Mouse (Mus musculus) gastrocnemius, postnatal 25 days (tissue): Measurements from ENCODE around the gene Cd3eap. TPM values are rescaled to one million over a fixed set of nuclear protein-coding genes. Genes with fewer than 3 reads are reported as not detected.

Experiments
- DNase-seq: peaks from one replicate; pipeline ENCODE4 v3.0.0; 2022
- long read RNA-seq, 2 experiments: library from polyadenylated mRNA; stranded (forward); transcript quantifications; one replicate each; pipeline ENCODE4 v2.0.0; 2021
- total RNA-seq, 2 experiments: library from RNA; stranded (reverse); gene quantifications; 1 replicate in 1 of 2; 2 replicates in 1 of 2; pipeline ENCODE4 v1.2.3; 2021

Cd3eap gene
- total RNA-seq = 10 to 100 TPM in 1 of 2 experiments, 1 to 10 TPM in 1; 8.5 to 10.1 TPM
- long read RNA-seq, experiment 1, transcript Cd3eap-201 (3 exons, 2,239 nt) = major isoform, 10 of 37 reads
- long read RNA-seq, experiment 1, partial matches to known transcripts = 2 of 37 reads
- long read RNA-seq, experiment 1, other reads (novel, unspliced or antisense) = 25 of 37 reads
- long read RNA-seq, experiment 2, transcript Cd3eap-201 (3 exons, 2,239 nt) = major isoform, 9 of 38 reads
- long read RNA-seq, experiment 2, partial matches to known transcripts = 3 of 38 reads
- long read RNA-seq, experiment 2, other reads (novel, unspliced or antisense) = 26 of 38 reads

DNA sequence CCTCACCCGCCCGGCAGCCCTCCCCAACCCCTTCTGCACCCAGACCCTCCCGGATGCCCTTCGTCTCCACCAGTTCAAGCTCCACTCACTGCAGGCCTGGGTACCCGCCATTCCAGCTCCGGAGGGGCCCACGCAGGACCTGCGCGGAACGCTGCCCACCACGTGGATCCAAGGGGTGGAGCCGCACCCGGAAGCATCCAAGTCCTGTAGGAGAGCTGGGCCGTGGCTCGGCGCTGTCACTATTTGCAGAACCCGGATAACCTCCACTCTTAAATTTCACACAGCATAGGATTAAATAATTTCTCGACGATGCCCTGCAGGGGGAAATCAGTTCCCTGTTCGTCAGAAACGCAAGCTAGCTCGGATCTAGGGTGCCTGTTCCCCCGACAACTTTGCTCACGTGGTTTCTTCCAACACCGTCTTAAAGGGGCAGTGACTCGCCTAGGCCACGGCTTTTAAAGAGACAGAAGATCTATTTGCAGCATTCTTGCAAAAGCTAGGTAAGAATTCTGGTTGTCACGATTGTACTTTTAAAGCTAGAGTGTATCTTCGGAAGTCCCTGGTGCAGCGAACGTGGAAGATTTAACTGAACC lies at the start of gene Cd3eap, which contains the start of gene Ppp1r13l:
TSS of gene Cd3eap (minus strand) at position 185 of the 593 bp plus-strand sequence.
TSS of gene Ppp1r13l (plus strand) at position 451 of the 593 bp plus-strand sequence.
- peak; percentile 85 for DNase-seq

DNA sequence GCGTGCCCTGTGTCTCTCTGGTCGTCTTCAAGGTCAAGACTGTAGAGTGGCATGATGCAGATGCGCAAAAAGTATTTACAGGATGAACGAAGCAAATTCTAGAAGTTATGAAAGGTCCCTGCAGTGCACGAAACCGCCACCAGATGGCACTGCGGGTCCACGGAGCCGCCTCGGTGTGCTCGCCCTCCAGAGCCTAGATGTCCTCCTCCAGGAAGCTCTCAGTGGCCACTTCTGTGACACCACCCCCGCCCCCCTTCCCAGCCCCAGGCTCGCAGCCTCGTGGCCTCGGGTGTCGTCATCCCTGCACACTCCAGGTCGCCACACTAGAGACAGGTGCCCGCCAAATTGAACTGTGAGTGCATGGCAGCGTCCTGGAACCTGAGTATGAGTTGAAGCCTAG lies 46.1 kb upstream of the Cd3eap start:
- peak; percentile 70 for DNase-seq

DNA sequence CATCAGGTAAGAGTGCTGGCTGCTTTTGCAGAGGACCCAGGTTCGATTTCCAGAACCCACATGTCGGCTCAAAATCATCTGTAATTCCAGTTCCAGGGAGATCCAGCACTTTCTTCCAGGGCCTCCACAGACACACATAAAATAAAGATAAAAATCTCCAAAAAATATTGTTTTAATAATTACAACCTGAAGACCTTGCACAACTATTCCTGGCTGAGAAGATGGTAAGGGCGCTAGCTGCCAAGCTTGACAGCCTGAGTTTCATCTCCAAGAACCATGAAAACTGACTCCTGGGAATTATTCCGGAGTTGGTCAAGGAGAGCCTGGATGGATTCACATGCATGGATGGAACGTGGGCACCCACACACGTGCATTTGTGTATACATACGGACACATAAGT lies 45.2 kb upstream of the Cd3eap start, which contains the start of gene Ckm:
TSS of gene Ckm (plus strand) at position 301 of the 400 bp plus-strand sequence.
- DNase-seq = no peak

DNA sequence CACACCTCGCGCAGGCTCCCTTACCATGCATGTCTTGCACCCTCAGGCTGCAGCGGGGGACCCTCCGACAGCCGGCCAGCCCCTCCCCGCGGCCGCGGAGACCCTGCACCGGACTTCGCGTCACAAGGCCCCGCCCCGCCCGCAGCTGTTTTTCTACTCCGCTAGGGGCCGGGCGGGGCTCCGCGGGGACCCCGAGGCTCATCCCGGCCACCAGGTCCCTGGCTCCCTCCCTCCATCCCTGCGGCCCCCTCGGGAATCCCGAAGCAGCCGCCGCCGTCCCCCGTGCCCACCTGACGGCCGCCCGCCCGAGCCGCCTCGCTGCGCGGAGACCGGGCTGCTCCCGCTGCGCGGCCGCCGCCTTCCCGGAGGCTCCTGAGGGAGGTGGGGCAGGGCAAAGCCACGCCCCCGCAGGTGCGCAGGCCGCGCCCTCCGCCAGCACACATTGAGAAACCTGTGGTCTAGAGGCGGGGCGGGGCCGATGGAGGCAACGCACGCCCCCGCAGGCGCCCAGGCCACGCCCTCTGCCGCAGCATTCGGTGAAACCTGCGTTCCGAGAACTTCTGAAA lies 44.5 kb upstream of the Cd3eap start, which contains the start of gene Klc3:
TSS of gene Klc3 (minus strand) at position 374 of the 566 bp plus-strand sequence.
- no peak for DNase-seq

DNA sequence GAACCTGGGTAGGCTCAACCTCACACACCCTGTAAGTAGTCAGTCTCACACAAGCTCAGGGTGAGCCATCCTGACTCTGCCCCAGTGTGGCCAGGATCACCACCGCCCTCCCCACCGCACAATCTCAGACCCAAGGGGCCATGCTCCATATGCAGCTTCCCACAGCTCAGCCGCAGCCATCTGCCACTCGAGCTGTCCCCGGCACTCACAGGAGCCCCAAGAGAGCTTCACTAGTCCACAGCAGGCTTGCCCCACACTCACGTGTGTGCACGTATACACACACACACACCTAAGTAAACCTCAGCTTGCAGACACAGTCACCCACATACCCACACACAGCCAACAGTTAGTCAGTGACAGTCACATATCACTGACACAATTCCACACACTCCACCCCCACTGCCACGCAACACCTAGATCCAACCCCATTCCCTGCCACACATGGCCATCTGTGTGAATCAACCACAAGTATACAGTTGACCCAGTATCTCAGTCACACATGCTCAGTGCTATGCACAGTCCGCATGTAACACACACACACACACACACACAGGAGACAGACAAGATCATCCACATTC lies 43.3 kb upstream of the Cd3eap start:
- DNase-seq = no peak

DNA sequence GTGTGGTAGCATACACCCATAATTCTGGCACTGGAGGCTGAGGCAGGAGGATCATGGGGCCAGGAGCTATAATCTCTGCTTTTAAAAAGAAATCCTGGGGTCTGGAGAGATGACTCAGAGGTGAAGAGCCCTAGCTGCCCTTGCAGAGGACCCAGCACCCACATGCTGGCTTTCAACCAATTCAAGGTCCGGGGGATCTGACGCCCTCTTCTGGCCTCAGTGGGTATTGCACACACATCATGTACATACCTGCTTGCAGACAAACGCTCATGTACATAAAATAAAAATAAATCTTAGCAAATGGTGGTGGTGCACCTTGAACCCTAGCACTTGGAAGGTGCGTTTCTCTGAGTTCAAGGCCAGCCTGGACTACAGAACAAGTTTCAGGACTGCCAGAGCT lies 41.7 kb upstream of the Cd3eap start:
- no peak for DNase-seq

DNA sequence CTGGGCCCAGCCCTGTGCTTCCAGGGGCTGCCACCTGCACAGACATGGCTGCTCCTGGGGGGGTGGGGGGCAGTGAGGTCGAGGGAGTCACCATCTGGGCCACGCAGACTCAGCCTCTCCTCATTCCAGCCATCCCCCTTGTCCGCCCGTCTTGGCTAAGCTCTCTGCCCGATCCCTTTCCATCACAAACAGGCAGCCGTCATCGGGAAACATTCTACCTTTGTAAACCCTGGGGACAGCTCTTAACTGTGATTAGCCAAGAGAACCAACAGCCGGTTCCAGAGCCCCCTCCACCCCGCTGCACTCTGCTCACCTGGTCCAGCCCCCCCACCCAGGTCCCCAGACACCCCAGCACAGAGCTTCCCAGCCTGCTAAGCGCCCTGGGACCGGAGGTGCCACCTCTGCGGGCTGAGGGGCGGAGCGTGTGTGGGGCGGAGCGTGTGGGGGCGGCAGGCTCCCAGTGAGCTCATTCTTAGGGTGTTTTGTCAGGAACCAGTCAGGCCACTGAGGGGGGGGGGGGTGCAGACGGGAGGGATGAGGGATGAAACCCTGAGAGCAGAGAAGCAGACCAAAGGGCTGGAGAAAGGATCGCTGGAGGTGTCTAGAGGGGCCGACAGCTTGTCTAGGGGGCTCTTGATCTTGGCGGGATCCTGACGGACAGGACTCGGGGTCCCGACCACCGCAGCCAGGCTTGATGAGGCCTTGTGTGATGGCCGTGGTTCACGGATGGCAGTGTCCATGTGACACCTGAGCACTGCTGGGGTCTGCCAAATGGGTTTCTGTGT lies 40.4 kb upstream of the Cd3eap start:
- no peak for DNase-seq

DNA sequence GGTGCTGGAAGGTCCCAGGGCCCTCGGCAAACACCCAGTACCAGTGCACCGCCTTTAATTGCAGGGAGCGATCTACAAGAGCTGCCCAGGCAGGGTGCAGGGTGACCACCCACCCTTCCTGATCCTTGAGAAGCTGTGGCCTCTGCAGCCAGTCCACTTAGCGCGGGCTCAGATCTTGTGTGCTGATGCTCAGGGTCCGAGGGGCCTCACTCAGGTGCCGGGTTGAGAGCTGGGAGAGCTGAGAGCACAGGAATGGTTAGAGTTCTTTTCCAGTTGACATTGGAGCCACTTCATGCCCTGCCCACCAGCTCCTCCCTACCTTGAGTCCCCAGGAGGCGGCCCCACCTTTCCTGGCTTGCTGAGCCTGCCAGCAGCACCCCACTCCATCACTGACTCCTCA lies 35.2 kb upstream of the Cd3eap start:
- DNase-seq = no peak

DNA sequence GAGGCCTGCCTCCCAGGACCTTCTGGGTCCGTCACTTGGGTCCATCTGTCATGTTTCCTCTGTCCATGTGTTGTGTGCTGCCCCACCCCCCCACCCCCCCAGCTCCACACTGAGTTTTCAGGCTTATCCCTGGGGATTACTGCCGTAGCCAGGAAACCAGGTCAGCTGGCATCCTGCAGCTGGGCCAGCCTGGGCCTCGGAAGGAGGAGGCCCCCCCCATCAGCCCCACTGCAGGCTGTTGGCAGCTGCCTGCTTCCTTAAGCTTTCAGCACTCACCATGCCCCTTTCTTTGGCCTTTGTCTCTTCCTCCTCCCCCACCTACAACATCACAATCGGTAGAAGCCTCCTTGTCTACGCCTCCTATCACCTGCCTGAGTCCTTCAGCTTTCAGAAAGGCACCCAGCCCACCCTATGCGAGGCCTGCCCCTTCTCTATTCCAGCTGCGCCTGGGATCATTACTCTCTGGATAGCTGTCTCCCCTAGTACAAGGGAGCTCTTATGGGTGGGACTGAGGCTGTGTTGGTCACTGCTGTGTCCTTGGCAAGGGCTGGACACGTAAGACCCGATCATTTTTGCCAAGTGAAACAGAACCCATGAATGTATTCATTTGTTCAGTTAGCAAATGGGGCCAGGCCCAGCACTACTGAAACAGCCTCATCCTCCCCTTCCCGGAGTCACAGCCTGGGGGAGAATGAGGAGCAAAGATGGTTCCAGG lies 29.6 kb upstream of the Cd3eap start:
- DNase-seq = no peak

DNA sequence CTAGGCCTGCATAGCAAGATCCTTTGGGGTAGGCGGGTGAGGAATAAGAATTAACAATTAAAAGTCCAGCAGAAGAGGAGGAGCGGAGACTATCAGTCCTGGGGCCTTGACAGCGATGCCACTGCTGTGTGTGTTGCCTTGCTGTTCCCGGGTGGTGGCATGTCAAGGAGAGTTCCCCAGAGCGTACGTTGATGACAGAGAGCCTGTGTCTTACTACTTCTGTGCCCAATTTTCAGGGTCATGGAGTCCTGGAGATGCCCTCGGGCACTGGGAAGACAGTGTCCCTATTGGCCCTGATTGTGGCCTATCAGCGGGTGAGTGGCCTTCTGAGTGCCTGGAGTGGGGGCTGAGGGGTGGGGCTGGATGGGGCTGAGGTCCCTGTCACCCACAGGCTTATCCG lies 24.4 kb upstream of the Cd3eap start:
- no peak for DNase-seq

DNA sequence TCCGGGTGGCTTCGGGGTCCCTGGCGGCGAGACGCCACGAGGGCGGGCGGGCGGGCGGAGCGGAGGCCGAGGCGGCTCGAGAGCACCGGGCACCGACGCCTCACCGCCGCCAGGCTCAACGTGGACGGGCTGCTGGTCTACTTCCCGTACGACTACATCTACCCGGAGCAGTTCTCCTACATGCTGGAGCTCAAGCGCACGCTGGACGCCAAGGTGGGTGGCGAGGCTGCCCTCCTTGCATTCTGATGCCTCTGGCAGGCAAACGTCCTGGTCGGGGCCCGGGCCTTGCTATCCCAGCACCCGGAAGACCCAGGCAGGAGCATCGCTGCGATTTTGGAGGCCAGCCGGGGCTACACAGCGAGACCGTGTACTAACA lies 22.9 kb upstream of the Cd3eap start:
- DNase-seq = no peak

DNA sequence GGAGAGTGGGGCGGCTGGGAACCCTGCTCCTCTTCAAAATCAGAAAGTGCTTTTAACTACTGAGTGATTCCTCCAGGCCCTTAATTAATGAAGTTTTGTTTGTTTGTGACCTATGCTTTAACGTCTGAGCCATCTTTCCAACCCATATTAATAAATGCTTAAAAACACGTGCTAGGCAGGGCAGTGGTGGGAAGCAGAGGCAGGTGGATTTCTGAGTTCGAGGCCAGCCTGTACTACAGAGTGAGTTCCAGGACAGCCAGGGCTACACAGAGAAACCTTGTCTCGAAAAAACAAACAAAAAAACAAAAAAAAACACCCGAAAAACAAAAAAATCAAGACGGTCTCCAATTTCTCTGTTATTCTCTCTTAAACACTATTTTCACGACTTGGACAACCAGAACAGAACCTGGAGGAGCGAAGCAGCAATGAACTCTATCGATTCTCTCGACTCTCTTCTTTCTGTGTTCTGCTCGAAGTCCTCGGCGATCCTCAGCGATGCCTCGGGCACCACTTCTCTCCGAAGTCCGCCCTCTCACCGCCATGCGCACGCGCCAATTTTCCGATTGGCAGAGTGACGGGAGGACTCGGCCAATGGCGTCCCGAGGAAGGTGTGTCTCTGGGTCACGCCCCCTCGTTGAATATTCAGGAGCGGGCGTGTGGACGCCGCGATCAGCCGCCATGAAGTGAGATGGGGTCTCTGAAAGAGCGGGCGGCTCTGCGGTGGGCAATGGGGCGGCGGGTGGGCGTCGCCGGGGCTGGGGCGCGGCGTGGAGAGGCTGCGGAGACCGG lies 22.3 kb upstream of the Cd3eap start, which contains the start of gene Ercc2:
TSS of gene Ercc2 (plus strand) at position 634 of the 789 bp plus-strand sequence.
- peak; percentile 99 for DNase-seq

DNA sequence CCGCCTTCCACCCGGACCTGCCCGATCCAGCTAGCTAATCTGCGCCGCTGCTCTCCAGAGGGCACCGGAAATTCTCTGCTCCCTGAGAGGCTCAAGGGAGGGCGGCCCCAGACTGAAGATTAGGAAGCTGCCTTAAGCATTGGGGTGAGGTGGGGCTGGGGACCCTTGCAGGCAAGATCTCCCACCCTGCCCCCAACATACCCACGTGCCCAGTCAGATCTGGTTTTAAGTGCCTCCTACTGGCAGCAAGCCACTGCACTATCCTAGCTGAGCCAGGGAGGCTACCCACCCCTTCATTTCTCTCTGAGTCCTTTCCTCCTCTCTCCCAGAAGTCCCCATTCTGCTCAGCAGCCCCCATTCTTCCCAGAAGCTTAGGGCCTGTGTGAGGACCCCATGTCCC lies 18.8 kb upstream of the Cd3eap start:
- DNase-seq = no peak

DNA sequence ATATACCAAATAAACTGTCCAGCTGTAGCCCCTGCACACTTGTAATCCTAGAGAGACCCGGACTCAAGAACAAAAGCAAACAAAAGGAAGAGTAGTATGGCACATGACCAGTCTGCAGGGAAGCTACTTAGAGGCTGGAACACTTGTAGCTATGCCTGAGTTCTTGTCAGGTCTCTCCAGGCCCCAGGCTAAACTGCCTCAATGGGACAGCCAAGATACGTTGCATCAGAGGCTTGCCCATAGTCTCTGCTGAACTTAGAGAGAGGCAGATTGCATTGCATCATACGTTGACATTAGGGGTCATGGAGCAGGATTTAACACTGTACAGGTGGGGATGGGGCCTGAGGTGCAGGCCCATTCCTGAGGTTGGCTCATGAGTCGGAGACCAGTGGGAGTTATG lies 16.7 kb upstream of the Cd3eap start:
- DNase-seq = no peak

DNA sequence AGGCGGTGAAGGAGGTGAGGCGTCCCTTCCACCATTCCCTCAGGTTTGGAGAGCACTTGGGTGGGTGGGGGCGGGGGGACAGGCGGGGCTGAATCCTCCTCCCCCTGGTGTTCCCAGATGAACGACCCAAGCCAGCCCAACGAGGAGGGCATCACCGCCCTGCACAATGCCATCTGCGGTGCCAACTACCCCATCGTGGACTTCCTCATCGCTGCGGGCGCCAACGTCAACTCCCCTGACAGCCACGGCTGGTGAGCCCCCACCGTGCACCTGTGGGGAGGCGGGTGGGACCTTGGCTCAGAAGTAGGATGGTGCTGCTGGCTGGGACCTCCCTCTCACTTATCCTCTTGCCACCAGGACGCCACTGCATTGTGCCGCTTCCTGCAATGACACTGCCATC lies 16.1 kb upstream of the Cd3eap start:
- DNase-seq = no peak

DNA sequence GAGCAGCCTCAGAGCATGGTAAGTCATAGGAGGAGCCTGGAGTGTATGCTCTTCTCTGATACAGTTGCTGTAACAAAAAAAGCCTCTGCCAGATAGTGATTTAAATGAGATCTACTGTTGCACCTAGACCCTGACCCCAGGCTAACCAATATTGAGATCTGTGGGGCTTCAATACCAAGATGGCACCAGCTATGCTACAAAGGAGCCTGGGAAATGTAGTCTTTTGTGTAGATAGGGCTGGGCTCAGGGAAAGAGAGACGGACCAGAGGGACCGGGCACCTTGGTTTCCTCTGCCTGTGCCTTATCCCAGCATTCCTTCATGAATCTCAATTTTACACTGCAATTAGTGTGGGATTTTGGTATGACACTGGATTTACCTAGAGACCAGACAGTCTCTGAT lies 14.1 kb upstream of the Cd3eap start:
- DNase-seq = no peak

DNA sequence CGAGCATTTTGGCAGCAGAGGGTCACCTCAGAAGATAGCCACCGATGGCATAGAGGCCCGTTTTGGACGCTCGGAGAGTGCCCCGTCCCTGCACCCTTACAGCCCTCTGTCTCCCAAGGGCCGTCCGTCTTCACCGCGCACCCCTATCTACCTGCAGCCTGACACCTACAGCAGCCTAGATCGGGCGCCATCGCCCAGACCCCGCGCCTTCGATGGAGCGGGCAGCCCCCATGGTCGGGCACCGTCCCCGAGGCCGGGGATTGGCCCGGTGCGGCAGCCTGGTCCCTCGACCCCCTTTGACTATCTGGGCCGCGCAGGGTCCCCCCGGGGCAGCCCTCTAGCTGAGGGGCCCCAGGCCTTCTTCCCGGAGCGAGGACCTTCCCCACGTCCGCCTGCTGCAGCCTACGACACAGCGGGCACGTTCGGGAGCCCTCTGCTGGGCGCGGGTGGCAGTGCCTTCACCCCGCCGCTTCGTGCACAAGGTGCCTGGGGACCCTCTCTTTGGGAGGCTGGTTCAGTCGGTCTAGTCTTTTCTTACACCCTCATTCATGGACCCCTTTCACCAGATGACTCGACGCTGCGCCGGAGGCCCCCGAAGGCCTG lies 10.6 kb upstream of the Cd3eap start:
- DNase-seq = no peak

DNA sequence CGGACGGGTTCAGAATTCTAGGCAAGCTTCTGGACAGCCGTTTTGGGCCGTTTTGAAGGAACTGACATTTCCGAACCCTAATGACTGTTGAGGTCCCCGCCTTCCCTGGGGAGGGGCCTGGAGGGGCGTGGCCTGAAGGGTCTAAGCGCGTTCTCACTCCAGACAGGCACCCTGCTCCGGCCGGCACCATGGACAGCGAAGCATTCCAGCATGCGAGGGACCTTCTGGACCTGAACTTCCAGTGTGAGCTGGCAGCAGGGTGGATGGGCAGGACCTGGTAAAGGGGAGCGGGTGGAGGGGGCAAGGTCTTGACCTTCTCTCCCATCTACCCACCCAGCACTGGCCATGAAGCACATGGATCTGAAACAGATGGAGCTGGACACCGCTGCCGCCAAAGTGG lies 9.1 kb upstream of the Cd3eap start:
- no peak for DNase-seq

DNA sequence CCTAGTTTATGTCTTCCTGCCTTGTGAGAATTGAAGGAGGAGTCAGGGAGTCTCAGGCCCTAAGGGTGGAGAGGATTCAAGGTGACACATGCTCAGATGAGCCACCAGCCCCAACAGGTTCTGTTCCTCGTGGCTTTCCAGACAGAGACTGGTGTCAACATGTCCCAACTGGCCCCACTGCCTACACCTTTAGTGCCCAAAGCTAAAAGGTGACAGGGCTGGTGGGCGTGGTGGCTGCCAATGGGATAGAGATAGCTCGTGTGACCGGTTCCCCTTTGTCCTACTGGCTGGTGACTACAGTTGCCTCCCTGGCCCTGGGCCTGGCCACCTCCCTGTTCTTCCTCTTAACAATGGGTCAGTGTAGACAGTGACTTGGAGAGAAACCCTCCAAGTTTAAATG lies 6.1 kb upstream of the Cd3eap start:
- no peak for DNase-seq

DNA sequence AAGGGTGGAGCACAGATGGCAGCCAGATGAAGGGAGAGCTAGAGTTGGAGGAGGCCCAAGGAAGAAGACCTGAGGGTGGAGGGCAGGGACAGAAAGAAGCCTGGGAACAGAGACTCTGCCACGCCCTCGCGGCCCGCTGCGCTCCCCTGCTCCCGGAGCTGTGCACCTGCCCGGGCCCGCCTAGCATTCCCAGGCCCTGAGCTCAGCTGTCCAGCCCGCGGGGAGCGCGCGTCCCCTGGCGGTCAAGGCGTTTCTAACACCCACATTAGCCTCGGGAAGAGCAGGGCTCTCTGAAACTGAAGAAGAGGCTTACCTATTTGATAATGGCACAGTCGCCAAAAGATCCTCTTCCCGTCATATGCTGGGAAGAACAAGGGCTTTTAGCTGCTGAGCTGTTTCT lies 4.6 kb upstream of the Cd3eap start:
- peak; percentile 72 for DNase-seq
